Mouse (Mus musculus): ENCODE measurements around the gene Olfr312. TPM values are rescaled to one million over a fixed set of nuclear protein-coding genes. Genes with fewer than 3 reads are reported as not detected.
A peak's percentile ranks its signal among the peaks of the same experiment; 100 is the strongest.
"Not testable (repeated sequence)": the region's sequence is repeated elsewhere in the genome, so short reads cannot be mapped to it uniquely, and the experiment has no call there.

Gene Olfr312
- polyA plus RNA-seq, 1 experiment: not detected

- H3K4me3 ChIP-seq (ENCODE audit: low read depth, low read length): no peak overlapping the region
- no peak for TF ChIP-seq POLR2A (IDR thresholded peaks at IDR 0.05; ENCODE audit: low read depth, low read length)
- no peak for TF ChIP-seq CTCF (IDR thresholded peaks at IDR 0.05; ENCODE audit: extremely low read depth, insufficient read length, insufficient replicate concordance, low read depth, low read length)
- no peak overlapping the region for H3K27ac ChIP-seq (ENCODE audit: insufficient read depth, low read depth, low read length)
- no peaks in the 10 kb centered on the region for H3K4me1 ChIP-seq (ENCODE audit: control insufficient read depth, insufficient read depth, insufficient read length, low read length)
- WGBS: 82% methylated on average over 1 of the region's 1 CpGs
- H3K27me3 ChIP-seq (ENCODE audit: control insufficient read depth, insufficient read depth, low read length): no peaks in the 10 kb centered on the region; the same call in 1 of the 2 replicates
- no peaks in the 10 kb centered on the region for H3K36me3 ChIP-seq (ENCODE audit: control insufficient read depth, insufficient read depth, low read length)
Measured at GRCm38 (mm10) chr11:58815676-58816075, 13.4 kb upstream of the Olfr312 start.

DNA sequence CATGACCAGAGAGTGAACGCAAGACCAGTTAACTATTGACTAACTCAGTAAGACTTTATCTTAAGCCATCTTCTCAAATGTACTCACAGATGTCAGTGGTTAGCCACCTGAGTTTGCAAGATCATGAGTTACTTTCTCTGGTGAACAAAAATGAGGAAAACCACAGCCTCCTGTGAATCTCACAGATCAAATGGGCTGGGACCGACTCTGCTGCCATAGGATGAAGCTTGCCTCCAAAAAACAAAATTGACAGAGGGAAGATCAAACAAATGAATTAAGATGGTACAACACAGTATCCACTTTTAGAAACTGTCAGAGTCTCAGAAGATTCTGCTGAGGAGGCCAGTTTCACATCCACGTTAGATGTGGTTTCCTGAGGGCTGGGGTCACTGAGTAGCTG lies 727 bp downstream of the Olfr312 start:
- TF ChIP-seq CTCF (IDR thresholded peaks at IDR 0.05; ENCODE audit: extremely low read depth, insufficient read length, insufficient replicate concordance, low read depth, low read length) (no peak), POLR2A (IDR thresholded peaks at IDR 0.05; ENCODE audit: low read depth, low read length) (no peak)
- Histone ChIP-seq H3K4me3 (ENCODE audit: low read depth, low read length) (no peak overlapping the region), H3K36me3 (ENCODE audit: control insufficient read depth, insufficient read depth, low read length) (no peaks in the 10 kb centered on the region), H3K27ac (ENCODE audit: insufficient read depth, low read depth, low read length) (no peak overlapping the region), H3K4me1 (ENCODE audit: control insufficient read depth, insufficient read depth, insufficient read length, low read length) (no peaks in the 10 kb centered on the region), H3K27me3 (ENCODE audit: control insufficient read depth, insufficient read depth, low read length) (no peaks in the 10 kb centered on the region)
- 64% methylated on average over 3 of the region's 3 CpGs for WGBS

- H3K4me1 ChIP-seq (ENCODE audit: control insufficient read depth, insufficient read depth, insufficient read length, low read length); H3K4me3 ChIP-seq (ENCODE audit: low read depth, low read length); H3K27ac ChIP-seq (ENCODE audit: insufficient read depth, low read depth, low read length); H3K27me3 ChIP-seq (ENCODE audit: control insufficient read depth, insufficient read depth, low read length); H3K36me3 ChIP-seq (ENCODE audit: control insufficient read depth, insufficient read depth, low read length): not testable (repeated sequence)
- 71% methylated on average over 3 of the region's 3 CpGs for WGBS
Measured at GRCm38 (mm10) chr11:58832541-58832940, 3.5 kb downstream of the Olfr312 start.

- not testable (repeated sequence) for H3K27ac ChIP-seq (ENCODE audit: insufficient read depth, low read depth, low read length); H3K36me3 ChIP-seq (ENCODE audit: control insufficient read depth, insufficient read depth, low read length); H3K4me3 ChIP-seq (ENCODE audit: low read depth, low read length); H3K27me3 ChIP-seq (ENCODE audit: control insufficient read depth, insufficient read depth, low read length); H3K4me1 ChIP-seq (ENCODE audit: control insufficient read depth, insufficient read depth, insufficient read length, low read length)
Measured at GRCm38 (mm10) chr11:58838951-58839350, 9.9 kb downstream of the Olfr312 start, which contains the start of gene Olfr311. Gene Olfr311 (plus strand): TSS chr11:58839251.

GRCm38 (mm10) chr11:58846919-58847461 lies 18.0 kb downstream of the Olfr312 start, which contains the start of gene Gm12258:
Gene Gm12258 (plus strand): TSS chr11:58847158.
- 0 out of 2 replicates have a peak within 1 kb of the TSS, but pooled peaks have one; percentile 13 for H3K27ac ChIP-seq (ENCODE audit: insufficient read depth, low read depth, low read length)
- 0 out of 2 replicates have a peak, but pooled peaks cover 2% of the 10 kb centered on the region for H3K4me1 ChIP-seq (ENCODE audit: control insufficient read depth, insufficient read depth, insufficient read length, low read length)
- H3K36me3 ChIP-seq (ENCODE audit: control insufficient read depth, insufficient read depth, low read length): peaks cover 1% of the 10 kb centered on the region
- no peak for TF ChIP-seq CTCF (IDR thresholded peaks at IDR 0.05; ENCODE audit: extremely low read depth, insufficient read length, insufficient replicate concordance, low read depth, low read length)
- TF ChIP-seq POLR2A (IDR thresholded peaks at IDR 0.05; ENCODE audit: low read depth, low read length): 0 out of 2 replicates have a peak, but pooled peaks have one; percentile 45
- peak within 1 kb of the TSS; percentile 80 for H3K4me3 ChIP-seq (ENCODE audit: low read depth, low read length)
- no peaks in the 10 kb centered on the region for H3K27me3 ChIP-seq (ENCODE audit: control insufficient read depth, insufficient read depth, low read length)
- under 1% methylated on average over 24 of the region's 24 CpGs for WGBS

DNA sequence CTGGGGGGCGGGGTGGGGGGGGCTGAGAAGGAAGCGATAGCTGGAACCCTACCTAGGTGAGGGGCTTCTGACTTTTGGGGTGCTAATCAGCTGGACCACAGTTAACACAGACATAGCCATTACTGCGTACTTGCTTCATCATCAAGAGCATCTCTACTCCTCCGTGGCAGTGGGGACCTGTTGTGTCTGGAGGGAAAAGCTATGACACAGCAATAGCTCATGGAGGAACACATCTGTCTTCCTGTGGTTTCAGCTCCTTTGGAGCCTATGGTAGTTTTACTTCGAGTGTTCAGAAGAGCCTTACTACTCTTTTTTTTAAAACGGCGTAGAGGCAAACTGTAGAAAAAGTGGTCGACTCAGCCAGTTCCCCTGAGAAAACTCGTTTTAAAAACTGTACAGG lies 18.6 kb downstream of the Olfr312 start:
- 30% methylated on average over 9 of the region's 9 CpGs for WGBS
- H3K4me3 ChIP-seq (ENCODE audit: low read depth, low read length): peak overlapping the region; percentile 80
- H3K27me3 ChIP-seq (ENCODE audit: control insufficient read depth, insufficient read depth, low read length): no peaks in the 10 kb centered on the region
- no peak for TF ChIP-seq CTCF (IDR thresholded peaks at IDR 0.05; ENCODE audit: extremely low read depth, insufficient read length, insufficient replicate concordance, low read depth, low read length)
- TF ChIP-seq POLR2A (IDR thresholded peaks at IDR 0.05; ENCODE audit: low read depth, low read length): no peak
- peaks cover 1% of the 10 kb centered on the region for H3K36me3 ChIP-seq (ENCODE audit: control insufficient read depth, insufficient read depth, low read length)
- H3K27ac ChIP-seq (ENCODE audit: insufficient read depth, low read depth, low read length): no peak overlapping the region
- 0 out of 2 replicates have a peak, but pooled peaks cover 2% of the 10 kb centered on the region for H3K4me1 ChIP-seq (ENCODE audit: control insufficient read depth, insufficient read depth, insufficient read length, low read length)

DNA sequence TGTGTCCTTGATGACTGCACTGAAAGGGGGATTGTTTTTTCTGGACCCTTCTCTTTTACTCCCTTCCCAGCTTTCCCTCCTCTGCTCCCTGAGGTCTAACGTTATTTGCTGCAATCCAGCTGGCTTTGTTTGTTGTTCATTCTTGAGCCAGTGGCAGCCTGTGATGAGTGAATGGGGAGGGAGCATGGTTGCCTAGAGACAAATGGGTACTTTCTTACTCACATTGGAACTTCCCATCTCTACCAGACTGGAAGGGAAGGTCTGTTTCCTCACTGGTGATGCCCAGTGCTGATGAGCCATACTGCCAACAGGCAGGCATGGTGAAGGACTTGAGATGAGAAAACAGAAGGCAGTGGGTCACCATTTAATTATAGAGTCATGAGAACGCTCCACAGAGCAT lies 20.7 kb downstream of the Olfr312 start:
- Histone ChIP-seq H3K36me3 (ENCODE audit: control insufficient read depth, insufficient read depth, low read length) (peaks cover 6% of the 10 kb centered on the region), H3K27me3 (ENCODE audit: control insufficient read depth, insufficient read depth, low read length) (no peaks in the 10 kb centered on the region), H3K27ac (ENCODE audit: insufficient read depth, low read depth, low read length) (no peak overlapping the region), H3K4me3 (ENCODE audit: low read depth, low read length) (no peak overlapping the region), H3K4me1 (ENCODE audit: control insufficient read depth, insufficient read depth, insufficient read length, low read length) (0 out of 2 replicates have a peak, but pooled peaks cover 2% of the 10 kb centered on the region)
- TF ChIP-seq CTCF (IDR thresholded peaks at IDR 0.05; ENCODE audit: extremely low read depth, insufficient read length, insufficient replicate concordance, low read depth, low read length) (no peak), POLR2A (IDR thresholded peaks at IDR 0.05; ENCODE audit: low read depth, low read length) (no peak)
- 63% methylated on average over 2 of the region's 2 CpGs for WGBS

GRCm38 (mm10) chr11:58860744-58861143 lies 31.7 kb downstream of the Olfr312 start:
- no peaks in the 10 kb centered on the region for H3K4me1 ChIP-seq (ENCODE audit: control insufficient read depth, insufficient read depth, insufficient read length, low read length)
- H3K36me3 ChIP-seq (ENCODE audit: control insufficient read depth, insufficient read depth, low read length): peaks cover 37% of the 10 kb centered on the region
- no peaks in the 10 kb centered on the region for H3K27me3 ChIP-seq (ENCODE audit: control insufficient read depth, insufficient read depth, low read length)
- TF ChIP-seq POLR2A (IDR thresholded peaks at IDR 0.05; ENCODE audit: low read depth, low read length) (no peak), CTCF (IDR thresholded peaks at IDR 0.05; ENCODE audit: extremely low read depth, insufficient read length, insufficient replicate concordance, low read depth, low read length) (no peak)
- 96% methylated on average over 8 of the region's 8 CpGs for WGBS
- no peak overlapping the region for H3K4me3 ChIP-seq (ENCODE audit: low read depth, low read length)
- H3K27ac ChIP-seq (ENCODE audit: insufficient read depth, low read depth, low read length): no peak overlapping the region

Measured in small intestine, adult 2 months (tissue).